Mouse (Mus musculus) midbrain, embryonic 11.5 days (tissue): Measurements from ENCODE around the gene Gm13090. TPM values are rescaled to one million over a fixed set of nuclear protein-coding genes. Genes with fewer than 3 reads are reported as not detected.
A peak's percentile ranks its signal among the peaks of the same experiment; 100 is the strongest.

Source experiments
- ATAC-seq: fragments of 200-750 bp; cut with Nextera tagmentation; 2 replicates; pipeline ENCODE4 v1.8.0; 2017; ENCODE audit warnings: moderate TSS enrichment, moderate library complexity; ENCODE audit not compliant: low FRiP score
- DNase-seq: peaks from one replicate; pipeline ENCODE4 v3.0.0; 2015; ENCODE audit warnings: low spot score; ENCODE audit errors: missing footprints
- H3K27ac ChIP-seq: fragments of 300-500 bp; sonication (generic); 2 replicates; pipeline ENCODE4 v1.5.1; 2014; ENCODE audit warnings: low read depth, low read length
- H3K27me3 ChIP-seq: fragments of 300-500 bp; sonication (generic); 2 replicates; pipeline ENCODE4 v1.6.1; 2014; ENCODE audit warnings: mild to moderate bottlenecking, low read length, moderate library complexity, mixed read lengths; ENCODE audit not compliant: control insufficient read depth, insufficient read depth
- H3K36me3 ChIP-seq: fragments of 300-500 bp; sonication (generic); 2 replicates; pipeline ENCODE4 v1.6.1; 2014; ENCODE audit warnings: mild to moderate bottlenecking, low read length, moderate library complexity, mixed read lengths; ENCODE audit not compliant: control insufficient read depth, insufficient read depth
- H3K4me1 ChIP-seq: fragments of 300-500 bp; sonication (generic); 2 replicates; pipeline ENCODE4 v1.6.1; 2014; ENCODE audit warnings: low read length; ENCODE audit not compliant: control insufficient read depth, insufficient read depth
- H3K4me2 ChIP-seq: fragments of 300-500 bp; sonication (generic); 2 replicates; pipeline ENCODE4 v1.6.1; 2014; ENCODE audit warnings: mild to moderate bottlenecking, moderate library complexity
- H3K4me3 ChIP-seq: fragments of 300-500 bp; sonication (generic); 2 replicates; pipeline ENCODE4 v1.5.1; 2014; ENCODE audit warnings: low read depth, low read length
- H3K9ac ChIP-seq: fragments of 300-500 bp; sonication (generic); 2 replicates; pipeline ENCODE4 v1.6.1; 2014; ENCODE audit warnings: low read length
- H3K9me3 ChIP-seq: fragments of 300-500 bp; sonication (generic); 2 replicates; pipeline ENCODE4 v1.6.1; 2016; ENCODE audit warnings: low read length; ENCODE audit not compliant: control insufficient read depth
- WGBS: fragments of 180-500 bp; shearing (Covaris S2); extraction: QIAGEN DNeasy Blood & Tissue Kit; methylation state at CpG from one replicate; pipeline ENCODE4 v1.1.7; 2014; 5-methylcytosine and 5-hydroxymethylcytosine counted together
- polyA plus RNA-seq: library from polyadenylated mRNA; unstranded; fragments of >200 nt; fragmentation: Nextera tagmentation; extraction: Ambion mirVana; gene quantifications from 2 replicates; pipeline ENCODE4 v1.2.1, GENCODE M21; 2014

The Gm13090 gene
- polyA plus RNA-seq, 1 experiment from 2014 or later = not detected

DNA sequence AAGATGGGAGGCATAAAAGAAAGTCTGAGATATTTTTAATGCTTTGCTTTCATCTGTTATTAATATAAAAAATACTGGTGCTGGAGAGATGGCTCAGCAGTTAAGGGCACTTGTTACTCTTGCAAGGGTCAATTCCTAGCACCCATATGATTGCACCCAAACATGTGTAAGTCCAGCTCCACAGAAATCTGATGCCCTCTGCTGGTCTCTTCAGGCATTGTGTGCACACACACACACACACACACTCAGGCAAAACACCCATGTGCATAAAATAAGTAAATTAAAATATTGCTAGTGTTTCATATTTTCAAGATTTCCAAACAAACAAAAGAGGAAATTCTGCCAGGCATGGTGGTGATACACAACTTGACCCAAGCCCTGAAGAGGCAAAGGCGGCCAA, 2.0 kb upstream of the Gm13090 start:
- 93% methylated on average over 1 of the region's 1 CpGs for WGBS
- H3K4me1 ChIP-seq = no peaks in the 10 kb centered on the region
- no peaks in the 10 kb centered on the region for H3K27me3 ChIP-seq
- DNase-seq = no peak
- H3K9ac ChIP-seq = no peak overlapping the region
- no peak for ATAC-seq
- no peak overlapping the region for H3K4me3 ChIP-seq
- no peak overlapping the region for H3K27ac ChIP-seq
- H3K9me3 ChIP-seq = no peaks in the 10 kb centered on the region
- peaks cover 24% of the 10 kb centered on the region for H3K36me3 ChIP-seq
- H3K4me2 ChIP-seq = no peak overlapping the region

DNA sequence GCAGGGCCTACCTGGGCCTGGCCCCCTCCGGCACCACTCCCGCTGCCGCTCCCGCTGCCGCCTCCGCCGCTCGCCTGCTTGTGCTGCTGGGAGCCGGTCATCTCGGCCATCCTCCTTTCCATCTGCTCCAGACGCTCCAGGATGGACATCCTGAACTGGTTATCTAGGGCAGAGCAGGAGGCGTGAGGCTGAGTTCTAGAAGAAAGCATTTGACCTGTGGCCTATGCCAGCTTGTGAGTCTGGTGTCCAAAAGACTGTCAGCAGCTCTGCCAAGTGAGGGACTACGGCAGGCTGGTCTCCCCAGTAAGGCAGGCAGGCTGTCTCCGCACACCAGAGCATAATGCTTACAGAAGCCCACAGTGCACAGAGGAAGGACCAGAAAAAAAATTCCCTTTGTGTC, 551 bp upstream of the Gm13090 start:
- Histone ChIP-seq H3K27me3 (no peaks in the 10 kb centered on the region), H3K9ac (no peak overlapping the region), H3K4me3 (no peak overlapping the region), H3K4me1 (no peaks in the 10 kb centered on the region), H3K36me3 (peaks cover 18% of the 10 kb centered on the region), H3K9me3 (no peaks in the 10 kb centered on the region), H3K27ac (no peak overlapping the region), H3K4me2 (no peak overlapping the region)
- no peak for DNase-seq
- no peak for ATAC-seq
- WGBS = 96% methylated on average over 14 of the region's 14 CpGs

DNA sequence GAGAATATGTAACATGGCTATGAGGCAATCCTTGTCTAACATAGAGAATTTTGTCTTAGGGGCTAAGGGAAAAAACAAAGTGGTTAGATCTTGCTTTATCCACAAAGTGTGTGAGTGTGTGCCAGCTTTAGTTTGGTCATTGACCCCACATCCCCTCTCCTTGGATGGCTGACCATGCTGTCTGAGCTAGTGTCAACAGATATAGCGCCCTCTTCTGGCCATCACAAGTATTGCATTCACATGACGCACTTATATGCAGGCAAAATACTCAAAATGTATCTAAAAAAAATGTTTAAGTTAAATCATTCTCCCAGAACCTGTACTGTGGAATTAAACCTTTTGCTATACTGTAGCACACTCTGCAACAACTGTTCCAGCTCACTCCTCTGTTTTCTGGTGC, 5.8 kb downstream of the Gm13090 start:
- no peak overlapping the region for H3K27ac ChIP-seq
- no peak overlapping the region for H3K4me3 ChIP-seq
- H3K9ac ChIP-seq = no peak overlapping the region
- WGBS = 36% methylated on average over 2 of the region's 2 CpGs
- ATAC-seq (no peak), DNase-seq (no peak)
- no peak overlapping the region for H3K4me2 ChIP-seq
- H3K36me3 ChIP-seq = no peaks in the 10 kb centered on the region; the same call in 1 of the 2 replicates
- no peaks in the 10 kb centered on the region for H3K9me3 ChIP-seq
- no peaks in the 10 kb centered on the region for H3K4me1 ChIP-seq
- H3K27me3 ChIP-seq = no peaks in the 10 kb centered on the region

DNA sequence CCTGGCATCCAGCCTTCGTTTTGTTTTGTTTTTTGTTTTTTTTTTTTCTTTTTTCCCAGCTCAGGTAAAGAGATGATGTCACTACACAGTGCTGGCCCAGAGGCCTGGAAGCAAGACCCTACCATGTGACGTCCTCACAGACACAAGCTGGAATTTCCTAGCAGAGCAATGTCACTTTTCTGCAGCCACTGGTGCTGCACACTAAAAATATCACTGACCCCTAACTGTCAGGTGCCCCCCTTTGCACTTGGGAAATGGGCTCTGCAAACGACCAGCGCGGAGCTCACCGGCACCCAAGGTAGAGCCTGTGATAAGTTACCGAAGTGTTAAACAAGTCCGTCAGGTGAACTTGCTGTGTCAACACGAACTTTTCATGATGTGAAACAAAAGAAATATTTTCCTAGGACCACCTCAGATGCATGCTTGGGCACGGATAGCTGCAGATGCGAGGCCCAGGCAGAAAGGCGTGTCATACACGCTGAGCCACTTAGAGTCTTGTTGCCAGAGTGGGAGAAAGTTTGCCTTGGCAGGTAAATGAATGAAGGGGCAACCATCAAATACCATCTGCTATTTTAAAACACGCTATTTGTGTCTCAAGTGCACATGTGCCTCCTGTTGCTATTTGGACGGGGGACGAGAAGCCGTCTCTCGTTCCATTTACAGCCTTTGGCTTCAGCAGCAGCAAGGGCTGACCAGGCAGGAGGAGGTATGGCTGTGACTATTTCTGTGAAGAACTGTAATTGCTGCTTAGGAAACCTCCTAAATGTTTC, 7.1 kb downstream of the Gm13090 start:
- WGBS = 92% methylated on average over 18 of the region's 18 CpGs
- no peak for DNase-seq
- Histone ChIP-seq H3K27me3 (no peaks in the 10 kb centered on the region), H3K9ac (no peak overlapping the region), H3K9me3 (no peaks in the 10 kb centered on the region), H3K4me1 (no peaks in the 10 kb centered on the region), H3K4me3 (no peak overlapping the region), H3K4me2 (no peak overlapping the region), H3K36me3 (no peaks in the 10 kb centered on the region; the same call in 1 of the 2 replicates), H3K27ac (no peak overlapping the region)
- ATAC-seq = no peak

DNA sequence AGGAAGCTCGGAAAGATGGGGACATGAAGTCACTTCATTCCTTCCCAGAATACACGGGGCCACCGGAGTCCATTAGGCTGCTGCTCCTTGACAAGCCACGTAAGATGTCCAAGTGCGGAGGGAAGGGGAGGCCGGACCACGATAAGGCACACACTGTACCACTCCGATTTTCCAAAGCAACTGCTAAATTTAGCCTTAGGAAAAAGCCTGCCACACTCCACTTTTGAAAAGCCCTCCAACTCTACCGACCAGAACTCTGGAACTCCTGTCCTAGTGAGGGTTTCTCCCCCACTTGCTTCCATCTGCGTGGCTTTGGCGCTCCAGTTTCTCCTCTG, 7.7 kb downstream of the Gm13090 start:
- 91% methylated on average over 11 of the region's 11 CpGs for WGBS
- DNase-seq (no peak), ATAC-seq (no peak)
- H3K9ac ChIP-seq = no peak overlapping the region
- no peak overlapping the region for H3K4me3 ChIP-seq
- no peak overlapping the region for H3K27ac ChIP-seq
- H3K36me3 ChIP-seq = no peaks in the 10 kb centered on the region; the same call in 1 of the 2 replicates
- no peak overlapping the region for H3K4me2 ChIP-seq
- no peaks in the 10 kb centered on the region for H3K4me1 ChIP-seq
- H3K27me3 ChIP-seq = no peaks in the 10 kb centered on the region
- H3K9me3 ChIP-seq = no peaks in the 10 kb centered on the region; the same call in 1 of the 2 replicates

DNA sequence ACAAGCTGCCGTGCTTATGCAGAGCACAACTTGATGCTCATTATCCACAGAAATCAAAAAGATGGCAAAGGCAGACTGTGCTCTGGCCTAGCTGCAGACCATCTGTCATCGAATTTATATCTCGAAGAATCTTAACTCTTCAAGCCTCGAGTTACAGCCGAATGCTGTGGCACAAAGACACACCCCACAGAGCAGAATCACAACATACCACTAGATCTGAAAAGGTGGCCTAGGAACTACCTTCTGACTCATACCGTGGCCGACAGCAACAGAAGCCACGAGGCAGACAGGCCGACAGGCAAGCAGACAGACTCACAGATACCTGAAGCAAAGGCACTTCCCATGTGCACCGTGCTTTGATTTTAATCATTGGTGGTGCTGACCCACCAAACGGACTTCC, 14.3 kb downstream of the Gm13090 start:
- no peaks in the 10 kb centered on the region for H3K27me3 ChIP-seq
- no peaks in the 10 kb centered on the region; the same call in 1 of the 2 replicates for H3K9me3 ChIP-seq
- H3K27ac ChIP-seq = no peak overlapping the region
- H3K4me1 ChIP-seq = peaks cover 16% of the 10 kb centered on the region
- no peak overlapping the region for H3K9ac ChIP-seq
- 90% methylated on average over 11 of the region's 11 CpGs for WGBS
- no peak overlapping the region for H3K4me2 ChIP-seq
- H3K4me3 ChIP-seq = no peak overlapping the region
- H3K36me3 ChIP-seq = no peaks in the 10 kb centered on the region
- DNase-seq = no peak
- no peak for ATAC-seq

DNA sequence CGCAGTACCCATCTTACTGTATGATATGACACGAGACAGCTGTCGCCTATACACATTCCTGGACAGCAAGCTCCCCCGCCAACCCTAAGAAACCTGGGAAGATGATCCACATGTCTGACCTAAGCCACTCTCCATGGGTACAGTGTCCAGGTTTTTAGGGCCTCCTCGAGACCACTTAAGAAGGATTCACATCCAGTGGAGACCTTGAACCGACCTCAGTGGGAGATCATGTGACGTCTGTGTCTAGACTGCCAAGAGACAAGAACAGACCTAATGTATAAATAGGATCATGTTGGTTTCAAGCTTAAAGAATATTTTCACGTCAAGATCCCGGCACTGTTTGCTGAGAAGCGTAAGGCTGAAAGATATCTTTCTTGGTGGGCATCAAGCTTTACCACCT, 14.8 kb downstream of the Gm13090 start:
- Histone ChIP-seq H3K4me2 (no peak overlapping the region), H3K27me3 (no peaks in the 10 kb centered on the region), H3K4me3 (no peak overlapping the region), H3K9me3 (no peaks in the 10 kb centered on the region; the same call in 1 of the 2 replicates), H3K4me1 (peaks cover 21% of the 10 kb centered on the region), H3K36me3 (no peaks in the 10 kb centered on the region), H3K9ac (no peak overlapping the region), H3K27ac (no peak overlapping the region)
- WGBS = 92% methylated on average over 10 of the region's 10 CpGs
- DNase-seq (no peak), ATAC-seq (no peak)

DNA sequence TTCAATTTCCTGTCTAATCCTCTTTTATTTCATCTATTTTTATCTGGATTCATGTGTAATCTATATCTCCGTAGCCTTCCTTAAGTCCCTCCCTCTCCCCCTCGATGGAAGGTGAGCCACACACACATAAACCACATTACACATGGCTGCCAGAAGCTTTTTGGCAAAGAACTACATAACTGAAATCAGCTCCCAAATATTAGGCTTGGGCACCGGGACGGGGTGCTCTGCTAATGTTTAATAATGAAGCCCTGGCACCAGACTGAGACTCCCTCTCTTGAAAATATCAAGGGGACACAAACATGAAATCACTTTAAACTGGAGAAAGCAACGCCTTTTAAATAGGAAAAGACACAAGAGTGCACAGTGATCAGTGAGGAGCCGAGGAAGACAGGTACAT, 16.5 kb downstream of the Gm13090 start:
- H3K27ac ChIP-seq = no peak overlapping the region
- peaks cover 21% of the 10 kb centered on the region for H3K4me1 ChIP-seq
- peaks cover 9% of the 10 kb centered on the region for H3K27me3 ChIP-seq
- DNase-seq (no peak), ATAC-seq (no peak)
- H3K9ac ChIP-seq = no peak overlapping the region; the same call in 1 of the 2 replicates
- H3K4me2 ChIP-seq = peak overlapping the region; percentile 90
- no peaks in the 10 kb centered on the region; the same call in 1 of the 2 replicates for H3K9me3 ChIP-seq
- H3K4me3 ChIP-seq = 0 out of 2 replicates have a peak overlapping the region, but pooled peaks have one; percentile 83
- no peaks in the 10 kb centered on the region for H3K36me3 ChIP-seq
- WGBS = 80% methylated on average over 6 of the region's 6 CpGs

DNA sequence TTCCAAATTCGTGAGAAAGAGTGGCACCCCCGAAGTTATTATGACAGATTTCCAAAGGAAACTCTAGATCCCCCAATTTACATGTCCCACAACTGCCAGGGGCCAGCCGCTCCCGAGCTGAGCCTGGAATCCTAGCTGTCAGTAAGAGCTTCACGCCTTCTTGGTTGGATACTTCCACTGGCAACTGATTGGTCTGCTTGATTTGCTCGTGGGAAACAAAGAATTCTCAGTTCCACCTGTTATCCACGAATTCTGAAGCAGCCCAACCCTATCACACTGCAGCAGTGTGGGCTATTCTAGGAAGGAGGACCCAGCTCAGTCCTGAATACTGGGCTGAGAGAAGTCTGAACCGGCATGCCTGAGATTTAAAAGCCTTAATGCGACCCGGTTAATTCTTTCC, 17.1 kb downstream of the Gm13090 start:
- Histone ChIP-seq H3K27ac (no peak overlapping the region), H3K4me1 (peaks cover 21% of the 10 kb centered on the region)
- peak; percentile 93 for DNase-seq

More for the DNA sequence above, 17.1 kb downstream of the Gm13090 start:
- peak overlapping the region; percentile 83 for H3K4me3 ChIP-seq
- H3K4me2 ChIP-seq = peak overlapping the region; percentile 90
- peak overlapping the region; percentile 93 for H3K9ac ChIP-seq
- H3K36me3 ChIP-seq = no peaks in the 10 kb centered on the region
- ATAC-seq = no peak
- H3K9me3 ChIP-seq = no peaks in the 10 kb centered on the region; the same call in 1 of the 2 replicates
- peaks cover 9% of the 10 kb centered on the region for H3K27me3 ChIP-seq
- WGBS = 24% methylated on average over 10 of the region's 10 CpGs
